Mouse (Mus musculus): ENCODE data around the gene Zxdc.

- TF ChIP-seq CTCF (IDR thresholded peaks at IDR 0.05 in 2 of 3, conservative IDR thresholded peaks at IDR 0.05 in 1 of 3; ENCODE audit: control insufficient read depth in 1 of 3, insufficient read depth in 1 of 3, low read depth in 2 of 3, low read length in 3 of 3, poor library complexity in 1 of 3, severe bottlenecking in 1 of 3) (no peak), MAZ (IDR thresholded peaks at IDR 0.05; ENCODE audit: low read depth, low read length) (no peak), EP300 (IDR thresholded peaks at IDR 0.05; ENCODE audit: low read depth in 1 of 2, low read length in 2 of 2) (no peak), JUND (IDR thresholded peaks at IDR 0.05; ENCODE audit: low read depth, low read length) (no peak), ETS1 (IDR thresholded peaks at IDR 0.05; ENCODE audit: low read depth, low read length) (no peak), NRF1 (IDR thresholded peaks at IDR 0.05; ENCODE audit: insufficient read depth, low read depth, low read length, poor library complexity, severe bottlenecking) (no peak), POLR2AphosphoS5 (IDR thresholded peaks at IDR 0.05; ENCODE audit: borderline replicate concordance, low read depth, low read length) (no peak), POLR2A (IDR thresholded peaks at IDR 0.05; ENCODE audit: control insufficient read depth in 1 of 2, insufficient read depth in 1 of 2, low read depth in 1 of 2, low read length in 2 of 2, poor library complexity in 1 of 2) (no peak), USF1 (IDR thresholded peaks at IDR 0.05; ENCODE audit: low read depth, low read length) (no peak), POLR2AphosphoS2 (IDR thresholded peaks at IDR 0.05; ENCODE audit: low read length) (no peak), MAFK (IDR thresholded peaks at IDR 0.05; ENCODE audit: borderline replicate concordance, low read depth, low read length) (no peak), USF2 (IDR thresholded peaks at IDR 0.05; ENCODE audit: borderline replicate concordance in 1 of 2, insufficient read depth in 1 of 2, low read depth in 1 of 2, low read length in 2 of 2) (no peak), UBTF (IDR thresholded peaks at IDR 0.05; ENCODE audit: borderline replicate concordance, insufficient read depth, low read depth, low read length) (no peak)
These were observed 19.3 kb upstream of the Zxdc start for GRCm38 (mm10) chr6:90350011-90350410.

All from MEL (cell line).